Mouse (Mus musculus): ENCODE measurements at regions not wholly inside any gene's neighbourhood (a gene's known extent, or its start where the extent isn't known, plus 50 kb on each side); places are given as distances from the start of the nearest gene placed in this dataset.

GRCm38 (mm10) chr1:128975586-128975985 is 297.5 kb upstream of the Thsd7b start:
- DNase-seq (ENCODE audit: low spot score), result no peak

GRCm38 (mm10) chr1:128951436-128951835 is 321.7 kb upstream of the Thsd7b start:
- DNase-seq (ENCODE audit: low spot score), result no peak

GRCm38 (mm10) chr1:128950512-128950911 is 322.6 kb upstream of the Thsd7b start:
- DNase-seq (ENCODE audit: low spot score), result no peak

DNA sequence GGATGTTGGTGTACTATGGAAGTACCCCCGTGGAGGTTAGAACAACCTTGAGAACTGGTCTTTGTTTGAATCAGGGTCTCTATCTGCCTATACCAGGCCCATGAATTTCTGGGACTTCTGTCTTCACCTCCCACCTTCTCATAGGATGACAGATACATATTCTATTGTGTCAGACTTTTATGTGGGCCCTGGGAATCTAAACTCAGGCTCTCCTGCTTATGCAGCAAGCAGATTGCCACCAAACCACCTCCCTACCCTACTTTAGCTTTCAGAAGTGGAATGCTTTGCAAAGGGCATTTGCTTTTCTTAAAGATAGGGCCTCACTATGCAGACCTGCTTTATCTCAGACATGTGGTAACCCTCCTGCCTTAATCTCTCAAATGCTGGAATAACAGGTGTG is 322.7 kb upstream of the Cxcr4 start:
- no peak for DNase-seq (ENCODE audit: low spot score)

DNA sequence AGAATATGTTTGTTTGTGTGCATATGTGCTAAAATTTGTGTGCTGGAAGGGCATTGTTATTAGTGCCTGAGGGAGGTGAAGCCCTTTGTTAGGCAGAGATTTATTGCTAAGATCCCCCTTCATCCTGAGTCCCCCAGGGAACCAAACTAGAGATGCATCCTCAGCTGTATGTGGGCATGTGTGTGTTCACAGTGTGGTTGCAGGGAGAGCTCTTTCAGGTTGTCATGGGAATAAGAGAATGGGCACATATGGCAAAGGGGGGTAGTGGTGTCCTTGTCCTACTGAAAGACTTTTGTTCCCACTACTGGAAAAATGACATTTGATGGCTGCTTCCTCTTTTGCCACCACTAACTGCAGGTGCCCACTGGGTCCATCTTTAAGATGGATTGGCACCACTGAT is 320.4 kb upstream of the Cxcr4 start:
- DNase-seq (ENCODE audit: low spot score), result no peak

DNA sequence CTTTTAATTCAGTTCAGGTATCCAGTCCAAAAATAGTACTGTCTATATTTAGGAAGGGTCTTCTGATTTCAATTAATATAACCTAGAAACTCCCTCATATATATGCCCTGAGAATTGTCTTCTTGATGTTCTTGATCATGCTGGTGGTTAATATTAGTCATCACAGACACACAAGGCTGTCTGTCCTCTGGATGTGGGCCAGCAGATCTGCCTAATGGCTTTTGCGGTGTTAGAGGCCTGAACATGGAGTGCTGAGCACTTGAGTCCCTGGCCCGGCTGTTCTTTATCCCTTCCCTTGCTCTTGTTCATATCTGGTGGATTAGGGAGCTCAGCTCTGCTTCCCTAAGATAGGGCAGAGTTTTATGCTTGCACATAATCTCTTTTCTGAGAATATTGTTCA is 315.5 kb upstream of the Cxcr4 start:
- DNase-seq (ENCODE audit: low spot score), result no peak

DNA sequence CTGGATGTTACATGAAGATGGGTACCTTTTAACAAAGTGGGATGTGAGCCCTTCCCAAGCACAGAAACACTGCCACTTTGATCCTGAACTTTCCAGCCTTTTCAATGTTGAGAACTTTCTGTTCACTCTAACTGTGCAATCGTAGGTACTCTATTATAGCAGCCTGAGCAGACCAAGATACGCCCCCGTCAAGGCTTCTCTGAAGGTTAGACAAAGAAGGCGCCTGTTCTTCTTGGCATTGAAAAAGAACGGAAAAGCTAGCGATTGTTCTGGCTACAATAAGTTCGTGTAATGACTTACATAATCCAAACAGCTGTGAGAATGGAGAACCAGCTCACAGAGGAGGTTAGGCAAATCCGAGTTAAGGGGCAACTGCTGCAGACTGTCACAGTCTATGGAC is 305.9 kb upstream of the Cxcr4 start:
- no peak for DNase-seq (ENCODE audit: low spot score)

DNA sequence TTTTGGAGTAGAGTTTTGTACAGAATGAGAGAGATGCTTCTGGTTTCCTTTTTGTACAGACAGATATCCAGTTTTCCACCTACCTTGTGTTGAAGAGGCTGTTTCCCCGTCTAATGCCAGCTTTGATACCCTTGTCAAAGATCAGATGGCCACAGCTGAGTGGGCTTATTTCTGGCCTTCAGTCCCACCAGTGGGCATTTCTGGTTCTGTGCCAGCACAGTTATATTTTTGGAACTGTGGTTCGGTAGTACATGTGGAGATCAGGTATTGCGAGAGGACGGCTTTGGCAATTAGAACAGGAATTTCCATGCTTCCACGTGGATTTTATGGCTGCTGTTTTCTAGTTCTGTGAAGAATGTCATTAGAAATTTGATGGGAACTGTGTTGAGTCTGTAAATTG is 302.5 kb upstream of the Cxcr4 start:
- no peak for DNase-seq (ENCODE audit: low spot score)

GRCm38 (mm10) chr1:128878291-128878690 is 286.2 kb upstream of the Cxcr4 start:
- DNase-seq (ENCODE audit: low spot score), result no peak

GRCm38 (mm10) chr1:128875289-128875688 is 283.2 kb upstream of the Cxcr4 start:
- no peak for DNase-seq (ENCODE audit: low spot score)

DNA sequence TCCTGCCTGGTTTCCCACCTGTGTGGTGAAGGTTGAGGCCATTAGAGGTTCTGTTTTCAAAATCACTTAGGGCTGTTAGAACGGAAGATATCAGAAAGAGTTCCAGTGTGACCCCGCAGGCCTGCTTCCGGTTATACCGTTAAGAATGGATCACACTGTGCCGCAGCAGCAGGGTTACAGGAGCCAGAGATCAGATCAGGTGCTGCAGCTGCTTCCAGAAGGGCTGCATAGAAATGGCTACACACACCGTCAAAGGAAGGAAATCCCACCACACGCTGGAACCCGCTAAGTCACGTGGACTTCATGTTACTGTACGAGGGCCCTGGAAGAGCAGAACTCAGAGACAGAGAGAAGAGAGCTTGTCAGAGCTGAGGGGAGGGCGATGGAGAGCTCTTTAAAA is 282.1 kb upstream of the Cxcr4 start:
- no peak for DNase-seq (ENCODE audit: low spot score)

DNA sequence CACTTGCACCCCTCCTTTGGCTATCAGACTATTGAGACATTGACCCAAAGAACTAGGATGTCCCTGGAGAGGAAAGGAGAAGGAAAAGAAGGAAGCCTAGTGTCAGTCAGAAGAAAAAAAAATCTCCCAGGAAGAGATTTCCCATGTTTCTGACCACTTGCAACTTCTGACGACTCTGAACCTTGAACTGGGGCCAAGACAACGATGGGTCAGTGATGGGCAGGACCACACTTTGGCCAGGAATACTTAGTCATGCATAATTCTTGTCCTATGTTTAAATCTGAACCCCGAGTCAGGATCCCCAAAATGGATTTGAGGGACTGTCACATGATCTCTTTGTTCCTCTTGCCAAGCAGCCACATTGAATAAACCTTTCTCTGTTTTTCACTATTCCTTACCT is 276.7 kb upstream of the Cxcr4 start:
- DNase-seq (ENCODE audit: low spot score), result no peak

GRCm38 (mm10) chr1:128860537-128860936 is 268.4 kb upstream of the Cxcr4 start:
- no peak for DNase-seq (ENCODE audit: low spot score)

DNA sequence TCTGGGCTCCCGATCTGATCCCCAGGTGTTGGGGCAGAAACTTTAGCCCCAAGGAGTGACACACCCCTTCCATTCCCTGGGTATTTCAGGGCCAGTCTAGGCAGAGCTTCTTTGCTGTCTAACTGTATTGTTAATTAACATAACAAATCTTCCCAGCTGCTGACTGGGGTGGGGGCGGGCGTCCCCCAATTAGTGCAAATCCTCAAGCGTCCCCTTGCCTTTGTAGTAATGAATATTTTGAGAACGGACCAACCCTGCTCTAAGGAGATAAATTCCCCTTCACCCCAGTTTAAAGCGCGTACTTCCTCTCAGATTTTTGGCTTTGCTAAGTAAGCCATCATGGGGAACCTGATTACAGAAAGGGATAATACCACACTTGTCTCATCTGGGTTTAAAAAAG is 268.0 kb upstream of the Cxcr4 start:
- no peak for DNase-seq (ENCODE audit: low spot score)

GRCm38 (mm10) chr1:128858661-128859060 is 266.6 kb upstream of the Cxcr4 start:
- no peak for DNase-seq (ENCODE audit: low spot score)

- no peak for DNase-seq (ENCODE audit: low spot score)
Measured at GRCm38 (mm10) chr1:128856933-128857332, 264.8 kb upstream of the Cxcr4 start.

DNA sequence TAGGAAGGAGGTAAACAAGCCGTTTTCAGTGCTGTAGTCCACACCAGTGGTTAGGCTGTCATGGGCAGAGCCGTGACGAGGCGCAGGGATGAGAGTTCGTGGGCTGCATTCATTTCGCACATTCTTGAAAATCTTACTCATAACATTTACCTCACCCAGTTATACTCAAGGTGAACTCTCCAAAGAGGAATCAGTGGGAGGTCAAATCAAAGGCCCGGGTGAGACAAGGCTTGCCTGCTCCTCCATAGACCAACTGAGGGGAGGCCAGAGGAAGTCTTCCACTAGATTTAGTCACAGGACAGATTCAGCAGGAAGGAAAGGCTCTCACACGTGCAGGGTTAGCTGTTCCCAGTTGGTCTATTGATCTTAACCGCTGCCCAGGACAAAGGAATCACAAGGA is 262.6 kb upstream of the Cxcr4 start:
- no peak for DNase-seq (ENCODE audit: low spot score)

- DNase-seq (ENCODE audit: low spot score), result no peak
Measured at GRCm38 (mm10) chr1:128853286-128853685, 261.2 kb upstream of the Cxcr4 start.

DNA sequence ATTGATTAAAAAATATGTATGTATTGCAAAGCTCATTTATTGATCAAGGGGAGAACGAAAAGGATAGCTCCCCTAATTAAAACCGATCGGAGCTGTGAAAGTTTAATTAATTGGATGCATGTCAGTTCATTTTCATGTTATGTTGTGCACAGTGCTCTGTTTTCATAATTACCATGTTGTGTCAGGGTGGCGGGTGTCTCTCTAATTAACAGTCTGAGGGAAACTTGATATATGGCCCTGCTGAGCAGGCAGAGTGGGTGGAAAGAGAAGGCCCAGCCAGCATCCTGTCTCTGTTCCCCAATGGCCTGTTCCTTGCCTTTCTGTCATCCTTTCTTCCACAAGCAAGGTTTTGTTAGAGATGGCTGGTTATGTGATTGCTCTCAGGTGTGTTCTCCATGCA is 245.3 kb upstream of the Cxcr4 start:
- DNase-seq (ENCODE audit: low spot score), result no peak

DNA sequence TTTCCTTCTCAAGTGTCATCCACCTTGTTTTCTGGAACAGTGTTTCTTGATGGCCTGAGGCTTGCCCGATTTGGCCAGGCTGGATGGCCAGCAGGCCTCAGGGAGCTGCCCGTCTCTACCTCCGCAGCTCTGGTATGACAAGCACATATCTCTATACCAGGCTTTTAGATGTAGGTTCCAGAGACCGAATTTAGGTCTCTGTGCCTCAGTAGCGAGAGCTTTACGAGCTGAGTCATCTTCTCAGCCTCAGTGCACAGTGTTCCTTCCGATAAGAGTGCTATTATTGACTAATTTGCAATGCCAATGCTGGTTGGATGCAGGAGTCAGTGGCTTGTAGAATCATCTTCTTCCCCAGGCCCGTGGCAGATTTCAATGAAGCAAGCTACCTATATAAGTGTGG is 243.4 kb upstream of the Cxcr4 start:
- DNase-seq (ENCODE audit: low spot score), result no peak

DNA sequence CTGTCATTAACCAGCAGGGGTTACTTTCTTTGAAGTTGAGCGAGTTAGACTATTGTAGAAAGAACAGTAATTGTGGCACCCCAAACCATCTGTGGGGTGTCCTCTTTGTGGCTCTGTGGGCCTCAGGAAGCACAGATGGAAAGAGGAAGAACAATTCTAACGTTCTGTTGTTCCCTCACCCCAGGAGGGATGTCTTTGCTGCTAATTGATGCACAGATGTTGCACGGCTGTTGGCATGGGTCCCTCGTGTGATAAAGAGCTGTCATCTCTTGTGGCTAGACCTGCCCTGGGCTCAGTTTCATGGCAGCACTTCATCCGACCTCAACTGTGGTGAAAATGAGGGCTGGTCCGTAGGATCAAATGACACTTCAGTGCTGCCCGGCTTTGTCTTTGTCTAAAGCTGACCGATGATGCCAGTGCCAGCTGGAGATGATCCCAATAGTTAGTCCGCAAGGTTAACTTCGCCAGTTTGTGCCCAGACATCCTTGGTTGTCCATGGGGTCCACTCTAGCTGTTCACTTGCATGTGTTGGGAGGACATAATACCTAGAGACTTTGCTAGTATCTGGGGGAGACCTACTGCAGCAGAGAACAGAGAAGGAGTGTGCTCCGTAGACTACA is 241.1 kb upstream of the Cxcr4 start:
- DNase-seq (ENCODE audit: low spot score), result no peak

DNA sequence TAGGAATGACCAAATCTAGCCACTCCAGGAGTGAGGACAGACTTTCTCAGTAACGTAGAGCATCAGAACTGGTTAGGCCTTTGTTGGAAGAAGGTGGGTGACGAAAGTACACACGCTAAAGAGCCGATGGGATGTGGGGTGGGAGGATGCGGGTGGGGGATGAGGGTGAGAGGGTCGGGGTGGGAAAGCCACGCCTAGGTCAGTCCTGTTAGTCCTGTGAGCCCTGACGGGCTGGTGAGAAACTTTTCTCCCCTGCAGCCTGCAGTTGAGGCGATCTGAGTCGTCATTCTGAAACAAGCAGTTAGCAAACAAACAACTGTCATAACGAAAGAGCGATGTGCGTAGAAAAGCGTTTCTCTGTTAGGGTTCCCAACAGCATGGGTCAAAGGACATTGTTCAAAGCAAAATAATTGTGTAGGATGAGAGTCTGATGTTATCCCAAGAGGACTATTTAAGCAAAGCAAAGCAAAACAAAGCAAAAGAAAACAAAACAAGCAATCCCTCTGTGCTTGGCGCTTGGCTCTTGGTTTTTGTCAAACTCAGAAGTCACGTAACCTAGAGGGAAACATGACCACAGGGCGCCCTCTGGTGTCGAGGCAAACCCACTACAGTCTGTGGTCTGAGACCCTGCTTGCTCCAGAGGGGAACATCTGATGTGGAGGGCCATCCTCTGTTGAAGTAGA is 240.2 kb upstream of the Cxcr4 start:
- peak; percentile 54 for DNase-seq (ENCODE audit: low spot score)

DNA sequence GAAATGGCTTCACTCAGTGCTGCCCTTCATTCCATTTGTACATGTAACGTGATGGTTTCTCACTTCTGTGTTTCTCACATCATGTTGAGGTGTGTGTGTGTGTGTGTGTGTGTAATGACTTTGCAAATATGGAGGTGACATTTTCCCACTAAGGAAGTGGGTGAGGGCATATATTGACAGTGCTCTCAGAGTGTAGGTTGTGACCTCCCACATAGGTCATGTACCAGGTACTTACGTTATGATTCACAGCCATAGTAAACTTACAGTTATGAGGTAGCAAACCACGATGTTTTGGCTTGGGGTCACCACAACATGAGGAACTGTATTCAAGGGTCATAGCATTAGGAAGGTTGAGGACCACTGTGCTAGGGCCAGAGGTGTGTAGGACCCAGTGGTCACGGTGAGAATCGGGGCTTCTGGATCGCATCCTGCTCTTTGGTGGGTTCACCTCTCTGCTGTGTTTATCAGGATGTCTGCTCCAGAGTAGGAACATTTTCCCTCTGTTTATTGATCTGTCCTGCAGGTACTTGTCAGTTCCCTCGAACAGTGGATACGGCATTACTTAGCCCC is 238.7 kb upstream of the Cxcr4 start:
- no peak for DNase-seq (ENCODE audit: low spot score)

DNA sequence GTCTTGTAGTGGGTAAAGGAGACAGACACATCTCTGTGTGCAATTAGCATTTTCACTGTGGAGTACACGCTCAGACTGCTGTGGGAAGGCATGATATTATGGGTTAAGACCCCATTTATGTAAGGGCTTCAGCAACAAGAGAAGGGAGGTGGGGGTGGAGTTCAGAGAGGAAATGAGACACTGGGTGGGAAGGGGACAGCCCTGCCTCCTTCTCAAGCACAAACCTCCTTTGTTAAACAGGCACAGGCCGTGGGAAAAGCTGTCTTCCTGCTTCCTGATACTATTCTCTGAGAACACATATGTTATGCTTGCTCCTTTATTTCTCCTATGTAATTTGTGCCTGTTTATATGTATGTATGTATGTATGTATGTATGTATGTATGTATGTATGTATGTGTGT is 237.4 kb upstream of the Cxcr4 start:
- DNase-seq (ENCODE audit: low spot score), result no peak

All from urinary bladder, adult 2 months (tissue).